Mouse (Mus musculus) neural tube, embryonic 13.5 days (tissue): ENCODE measurements around the gene Zranb3. TPM values are rescaled to one million over a fixed set of nuclear protein-coding genes. Genes with fewer than 3 reads are reported as not detected.
A peak's percentile ranks its signal among the peaks of the same experiment; 100 is the strongest.
"Not testable (repeated sequence)": the region's sequence is repeated elsewhere in the genome, so short reads cannot be mapped to it uniquely, and the experiment has no call there.

Experiments
- ATAC-seq: fragments of 200-750 bp; cut with Nextera tagmentation; 2 replicates; pipeline ENCODE4 v1.8.0; 2017; ENCODE audit warnings: low read depth, mild to moderate bottlenecking, moderate TSS enrichment, moderate library complexity
- H3K27ac ChIP-seq: fragments of 300-500 bp; sonication (generic); replicated peaks from 2 replicates; pipeline ENCODE4 v1.5.1; 2015; ENCODE audit warnings: moderate library complexity, mild to moderate bottlenecking, inconsistent platforms
- H3K27me3 ChIP-seq: fragments of 300-500 bp; sonication (generic); 2 replicates; pipeline ENCODE4 v1.6.1; 2015; ENCODE audit warnings: mild to moderate bottlenecking, inconsistent platforms
- H3K36me3 ChIP-seq: fragments of 300-500 bp; sonication (generic); 2 replicates; pipeline ENCODE4 v1.6.1; 2015; ENCODE audit warnings: mild to moderate bottlenecking, inconsistent platforms
- H3K4me1 ChIP-seq: fragments of 300-500 bp; sonication (generic); replicated peaks from 2 replicates; pipeline ENCODE4 v1.6.1; 2015; ENCODE audit warnings: inconsistent platforms
- H3K4me2 ChIP-seq: fragments of 300-500 bp; sonication (generic); 2 replicates; pipeline ENCODE4 v1.6.1; 2015; ENCODE audit warnings: inconsistent platforms, mild to moderate bottlenecking, moderate library complexity
- H3K4me3 ChIP-seq: fragments of 300-500 bp; sonication (generic); 2 replicates; pipeline ENCODE4 v1.5.1; 2015; ENCODE audit warnings: mild to moderate bottlenecking, inconsistent platforms
- H3K9ac ChIP-seq: fragments of 300-500 bp; sonication (generic); 2 replicates; pipeline ENCODE4 v1.6.1; 2015; ENCODE audit warnings: moderate library complexity, mild to moderate bottlenecking, inconsistent platforms
- H3K9me3 ChIP-seq: fragments of 300-500 bp; sonication (generic); 2 replicates; pipeline ENCODE4 v1.6.1; 2016; ENCODE audit warnings: inconsistent platforms
- WGBS: fragments of 180-500 bp; shearing (Covaris S2); methylation state at CpG from one replicate; pipeline ENCODE4 v1.1.7; 2015; 5-methylcytosine and 5-hydroxymethylcytosine counted together
- polyA plus RNA-seq: library from polyadenylated mRNA; unstranded; fragments of >200 nt; fragmentation: Nextera tagmentation; extraction: Ambion mirVana; gene quantifications from 2 replicates; pipeline ENCODE4 v1.2.1, GENCODE M21; 2015

Gene Zranb3
- 3.4 and 4.4 TPM in 2 replicates for polyA plus RNA-seq

DNA sequence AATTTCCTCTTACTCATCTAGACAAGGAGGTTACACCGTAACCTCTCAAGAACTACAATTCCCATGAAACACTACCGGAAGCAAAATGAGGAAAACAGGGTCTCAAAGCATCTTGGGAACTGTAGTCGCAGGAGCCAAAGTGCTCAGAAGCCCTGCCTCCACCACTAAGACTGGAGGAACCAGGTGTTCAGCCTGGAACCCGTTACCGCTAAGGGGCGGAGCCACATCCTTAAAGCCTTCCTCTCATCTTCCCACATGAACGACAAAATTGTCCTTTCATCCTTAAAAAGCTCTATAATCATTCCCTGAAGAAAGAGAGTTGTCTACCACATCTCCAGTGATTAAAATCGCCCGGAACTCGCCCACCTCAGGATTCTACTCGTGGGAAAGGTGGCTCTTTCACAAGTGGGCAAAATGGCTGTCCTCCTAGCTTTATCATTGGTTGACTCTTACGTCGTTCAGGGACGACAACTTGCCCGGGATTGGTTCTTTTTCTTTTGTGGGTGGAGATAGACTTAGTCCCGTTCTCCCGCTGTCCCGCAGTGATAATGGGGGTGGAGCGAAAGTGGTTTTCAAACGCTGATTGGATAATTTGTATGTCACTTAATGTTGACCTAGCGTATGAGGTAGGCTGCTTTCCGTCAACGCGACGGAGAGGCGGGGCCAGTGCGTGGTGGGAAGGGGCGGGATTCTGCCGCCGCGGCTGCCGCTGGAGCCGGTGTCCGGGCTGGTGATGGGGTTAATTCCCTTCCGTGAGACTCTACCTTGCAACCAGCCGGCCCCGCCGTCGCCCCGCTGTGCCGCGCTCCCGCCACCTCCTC, at the start of gene Zranb3, which contains the start of gene R3hdm1:
Gene Zranb3, minus strand, starts transcription at position 407 of the 821 bp plus-strand sequence.
Gene R3hdm1, plus strand, starts transcription at position 661 of the 821 bp plus-strand sequence.
- H3K9ac ChIP-seq, result peak within 1 kb of the TSS; percentile 95
- ATAC-seq, result peak; percentile 99
- peaks cover 28% of the 10 kb centered on the region for H3K4me1 ChIP-seq
- H3K27ac ChIP-seq, result peak within 1 kb of the TSS; percentile 97
- H3K36me3 ChIP-seq, result no peaks in the 10 kb centered on the region
- H3K27me3 ChIP-seq, result no peaks in the 10 kb centered on the region
- peak within 1 kb of the TSS; percentile 94 for H3K4me3 ChIP-seq
- H3K9me3 ChIP-seq, result no peaks in the 10 kb centered on the region
- under 1% methylated on average over 43 of the region's 43 CpGs for WGBS
- peak within 1 kb of the TSS; percentile 76 for H3K4me2 ChIP-seq

DNA sequence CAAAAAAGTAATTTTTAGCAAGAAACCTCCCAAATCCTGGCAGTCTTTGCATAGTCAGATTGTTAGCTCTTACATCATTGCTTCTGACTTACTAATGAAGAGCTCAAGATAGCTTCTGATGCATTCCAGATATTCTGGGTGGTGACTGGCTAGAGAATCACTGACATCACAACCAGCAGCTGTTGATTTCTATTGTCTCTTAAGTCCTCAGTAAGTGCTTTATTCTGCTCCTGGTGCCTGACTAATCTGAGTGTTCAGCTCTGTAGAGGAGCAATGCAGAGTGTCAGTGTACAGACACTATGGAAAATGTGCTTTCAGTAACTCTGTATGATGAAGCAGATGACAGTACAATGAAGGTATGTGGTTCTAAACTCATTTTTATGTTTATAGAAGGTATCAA, 38.9 kb upstream of the Zranb3 start:
- H3K36me3 ChIP-seq, result no peaks in the 10 kb centered on the region
- no peak overlapping the region for H3K27ac ChIP-seq
- no peak overlapping the region for H3K4me2 ChIP-seq
- no peaks in the 10 kb centered on the region for H3K27me3 ChIP-seq
- H3K9ac ChIP-seq, result no peak overlapping the region
- H3K4me3 ChIP-seq, result no peak overlapping the region
- no peak for ATAC-seq
- H3K9me3 ChIP-seq, result no peaks in the 10 kb centered on the region
- no peaks in the 10 kb centered on the region for H3K4me1 ChIP-seq

DNA sequence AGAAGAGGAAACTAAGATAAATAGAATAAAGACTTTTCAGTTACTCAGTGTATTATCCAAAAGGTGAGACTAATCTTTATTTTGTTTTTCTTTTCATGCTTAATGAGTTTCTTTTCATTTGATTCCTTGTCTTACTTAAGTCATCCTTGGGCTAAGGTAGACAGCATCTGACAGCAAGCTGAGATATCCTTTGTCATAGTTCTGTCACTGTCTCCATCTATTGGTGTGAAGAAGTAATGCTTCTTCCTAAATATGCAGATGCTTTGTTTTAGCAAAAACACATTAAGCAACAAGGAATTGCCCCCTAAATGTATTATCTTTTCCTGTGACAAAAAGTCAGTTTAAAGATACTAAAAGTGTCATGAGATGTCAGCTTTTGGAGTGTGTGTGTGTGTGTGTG, 38.2 kb upstream of the Zranb3 start:
- Histone ChIP-seq H3K4me2 (no peak overlapping the region), H3K27me3 (no peaks in the 10 kb centered on the region), H3K27ac (no peak overlapping the region), H3K4me3 (no peak overlapping the region), H3K9ac (no peak overlapping the region), H3K4me1 (no peaks in the 10 kb centered on the region), H3K9me3 (no peaks in the 10 kb centered on the region), H3K36me3 (no peaks in the 10 kb centered on the region)
- ATAC-seq, result no peak

- H3K27ac ChIP-seq, H3K4me1 ChIP-seq, H3K36me3 ChIP-seq, ATAC-seq, H3K27me3 ChIP-seq, H3K4me3 ChIP-seq, H3K9me3 ChIP-seq, H3K9ac ChIP-seq, H3K4me2 ChIP-seq: not testable (repeated sequence)
These were observed 33.4 kb upstream of the Zranb3 start for GRCm38 (mm10) chr1:128136222-128136621.

- Histone ChIP-seq H3K4me3 (no peak overlapping the region), H3K9me3 (no peaks in the 10 kb centered on the region), H3K9ac (no peak overlapping the region), H3K36me3 (no peaks in the 10 kb centered on the region), H3K4me1 (no peaks in the 10 kb centered on the region), H3K27ac (no peak overlapping the region), H3K27me3 (no peaks in the 10 kb centered on the region), H3K4me2 (no peak overlapping the region)
- WGBS, result 94% methylated on average over 4 of the region's 4 CpGs
- ATAC-seq, result no peak
These were observed 18.2 kb upstream of the Zranb3 start for GRCm38 (mm10) chr1:128120913-128121627.

DNA sequence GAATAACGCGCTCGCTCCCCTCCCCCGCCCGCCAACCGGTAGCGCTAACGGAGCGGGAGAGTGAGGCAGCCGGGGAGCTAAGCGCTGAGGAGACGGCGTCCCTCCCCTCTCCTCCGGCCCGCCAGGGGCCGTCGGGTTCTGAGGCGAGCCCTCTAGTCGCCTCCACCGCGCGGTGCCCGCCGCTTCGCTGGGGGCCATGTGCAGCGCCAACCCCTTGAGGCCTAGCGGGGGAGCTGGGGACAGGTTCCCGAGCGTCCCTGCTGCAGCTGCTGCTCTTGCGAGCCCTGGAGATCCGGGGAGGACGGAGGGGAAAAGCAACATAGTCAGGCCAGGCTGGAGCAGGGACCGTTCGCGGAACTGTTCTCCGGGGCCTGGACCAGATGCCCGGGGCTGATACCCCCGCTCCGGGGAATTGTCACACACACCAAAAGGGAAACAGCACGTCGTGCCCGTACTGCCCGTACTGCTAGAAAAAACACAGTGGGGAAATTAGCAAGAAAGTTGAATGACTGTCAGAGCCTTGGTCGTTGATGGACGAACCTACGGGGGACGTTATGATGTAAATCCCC, 757 bp upstream of the Zranb3 start:
- Histone ChIP-seq H3K36me3 (no peaks in the 10 kb centered on the region), H3K27ac (peak overlapping the region; percentile 97), H3K4me1 (peaks cover 28% of the 10 kb centered on the region), H3K9ac (peak overlapping the region; percentile 95), H3K27me3 (no peaks in the 10 kb centered on the region), H3K4me2 (peak overlapping the region; percentile 76), H3K4me3 (peak overlapping the region; percentile 94), H3K9me3 (no peaks in the 10 kb centered on the region)
- WGBS, result under 1% methylated on average over 46 of the region's 47 CpGs
- ATAC-seq, result peak; percentile 72

DNA sequence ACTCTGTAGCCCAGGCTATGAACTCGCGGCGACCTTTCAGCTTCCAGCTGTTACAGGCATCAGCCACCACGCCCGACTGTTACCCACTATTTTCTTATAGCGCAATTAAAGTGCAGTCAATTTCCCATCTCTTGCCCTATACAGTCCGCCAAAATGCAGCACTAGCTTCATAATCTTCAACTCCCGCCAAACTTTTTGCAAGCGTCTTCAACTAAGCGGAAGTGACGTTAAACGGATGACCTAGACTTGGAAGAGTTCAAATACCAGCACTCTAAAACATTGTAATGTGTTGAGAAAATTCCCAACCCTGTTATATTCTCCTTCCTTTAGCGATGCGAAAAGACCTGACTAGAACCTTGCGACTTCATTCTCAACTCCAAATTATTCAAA, 601 bp downstream of the Zranb3 start:
- no peaks in the 10 kb centered on the region for H3K9me3 ChIP-seq
- no peaks in the 10 kb centered on the region for H3K27me3 ChIP-seq
- H3K27ac ChIP-seq, result peak overlapping the region; percentile 94
- H3K36me3 ChIP-seq, result no peaks in the 10 kb centered on the region
- peaks cover 28% of the 10 kb centered on the region for H3K4me1 ChIP-seq
- H3K4me2 ChIP-seq, result peak overlapping the region; percentile 62
- under 1% methylated on average over 15 of the region's 15 CpGs for WGBS
- peak overlapping the region; percentile 94 for H3K4me3 ChIP-seq
- peak; percentile 44 for ATAC-seq
- peak overlapping the region; percentile 53; the same call in 1 of the 2 replicates for H3K9ac ChIP-seq

DNA sequence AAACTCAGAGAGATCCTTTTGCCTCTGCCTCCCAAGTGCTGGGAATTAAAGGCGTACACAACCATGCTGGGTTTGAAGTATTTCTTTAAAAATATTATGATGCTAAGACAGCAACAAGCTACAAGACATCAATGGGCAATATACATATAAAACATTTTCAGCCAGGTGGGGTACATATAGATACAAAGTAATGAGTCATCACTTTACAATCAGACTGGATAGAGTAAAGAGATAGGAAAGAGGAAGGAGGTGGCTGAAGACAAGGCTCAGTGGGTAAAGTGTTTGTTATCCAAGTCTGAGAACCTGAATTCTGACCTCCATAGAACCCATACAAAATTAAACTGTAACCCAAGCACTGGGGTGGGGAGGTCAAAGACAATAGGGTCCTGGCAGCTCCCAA, 4.5 kb downstream of the Zranb3 start:
- H3K9ac ChIP-seq, result no peak overlapping the region
- H3K27me3 ChIP-seq, result no peaks in the 10 kb centered on the region
- 88% methylated on average over 1 of the region's 1 CpGs for WGBS
- H3K4me3 ChIP-seq, result no peak overlapping the region
- no peaks in the 10 kb centered on the region for H3K9me3 ChIP-seq
- H3K36me3 ChIP-seq, result no peaks in the 10 kb centered on the region
- no peak overlapping the region for H3K27ac ChIP-seq
- H3K4me2 ChIP-seq, result no peak overlapping the region
- ATAC-seq, result no peak
- H3K4me1 ChIP-seq, result peaks cover 4% of the 10 kb centered on the region; the same call in 1 of the 2 replicates

DNA sequence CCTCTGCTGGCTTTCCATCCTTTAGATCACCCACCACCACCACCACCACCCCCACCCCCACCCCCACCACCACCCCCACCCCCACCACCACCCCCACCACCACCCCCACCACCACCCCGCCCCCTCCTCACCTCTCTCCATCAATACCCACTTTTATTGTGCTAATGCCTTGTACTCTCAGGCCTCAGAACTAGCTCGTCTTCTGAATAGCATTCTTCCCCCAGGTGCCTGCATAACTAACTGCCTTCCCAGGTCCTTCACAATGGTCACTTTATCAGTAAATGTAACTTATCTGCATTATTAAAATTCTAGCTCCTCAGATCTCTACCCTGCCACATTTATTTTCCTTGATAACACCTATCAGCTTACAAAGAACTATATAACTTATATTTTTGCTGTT, 8.2 kb downstream of the Zranb3 start:
- Histone ChIP-seq H3K4me3 (no peak overlapping the region), H3K9ac (no peak overlapping the region), H3K4me1 (no peaks in the 10 kb centered on the region), H3K4me2 (no peak overlapping the region), H3K27ac (no peak overlapping the region), H3K27me3 (no peaks in the 10 kb centered on the region), H3K9me3 (no peaks in the 10 kb centered on the region), H3K36me3 (peaks cover 10% of the 10 kb centered on the region)
- 46% methylated on average over 2 of the region's 2 CpGs for WGBS
- ATAC-seq, result no peak

DNA sequence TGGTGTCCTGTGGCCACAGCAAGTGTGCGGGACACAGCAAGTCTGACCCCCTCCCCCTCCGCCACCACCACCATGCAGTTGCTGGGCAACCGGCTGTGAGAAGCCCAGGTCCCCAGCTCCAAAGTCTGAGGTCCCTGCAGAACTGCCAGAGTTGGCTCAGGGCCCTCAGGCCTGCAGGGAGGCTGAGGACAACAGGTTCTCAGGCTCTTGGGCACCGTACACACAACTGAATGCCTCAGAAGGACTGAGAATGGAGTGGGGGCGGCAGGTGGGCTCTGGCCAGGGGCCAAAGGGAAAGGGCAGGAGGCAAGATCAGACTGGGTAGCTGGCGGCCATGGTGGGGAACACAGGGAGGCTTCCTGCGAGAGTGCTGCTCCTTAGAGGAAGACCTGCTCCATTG, 20.0 kb downstream of the Zranb3 start:
- Histone ChIP-seq H3K4me2 (no peak overlapping the region), H3K4me3 (no peak overlapping the region), H3K27me3 (no peaks in the 10 kb centered on the region), H3K27ac (no peak overlapping the region), H3K9me3 (no peaks in the 10 kb centered on the region), H3K9ac (no peak overlapping the region), H3K4me1 (peaks cover 9% of the 10 kb centered on the region), H3K36me3 (0 out of 2 replicates have a peak, but pooled peaks cover 3% of the 10 kb centered on the region)
- WGBS, result 72% methylated on average over 7 of the region's 7 CpGs
- no peak for ATAC-seq

DNA sequence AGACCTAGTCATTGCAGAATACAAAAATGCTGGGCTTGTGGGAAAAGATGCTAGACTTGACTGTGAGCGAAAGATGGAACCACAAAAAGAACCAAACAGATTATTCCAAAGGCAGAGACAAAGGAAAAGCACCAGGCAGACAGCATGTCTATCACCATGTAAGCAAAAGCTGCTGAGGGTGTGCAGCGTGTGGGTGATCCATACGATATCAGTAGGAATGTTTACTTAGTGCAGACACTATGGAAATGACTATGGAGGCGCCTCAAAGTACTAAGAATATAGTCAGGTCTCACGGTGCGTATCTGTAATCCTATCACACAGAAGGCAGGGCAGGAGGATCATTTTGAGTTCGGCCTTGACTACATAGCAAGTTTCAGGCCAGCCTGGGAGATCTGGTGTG, 21.0 kb downstream of the Zranb3 start:
- WGBS, result 92% methylated on average over 7 of the region's 7 CpGs

More for the DNA sequence above, 21.0 kb downstream of the Zranb3 start:
- Histone ChIP-seq H3K27me3 (no peaks in the 10 kb centered on the region), H3K36me3 (0 out of 2 replicates have a peak, but pooled peaks cover 3% of the 10 kb centered on the region), H3K4me1 (peaks cover 9% of the 10 kb centered on the region), H3K4me3 (no peak overlapping the region), H3K4me2 (no peak overlapping the region), H3K9ac (no peak overlapping the region), H3K9me3 (no peaks in the 10 kb centered on the region), H3K27ac (no peak overlapping the region)
- no peak for ATAC-seq
